Mouse (Mus musculus) embryo, embryonic 11 days (tissue): Measurements from ENCODE around the gene Slc30a7.

Experiments
- DNase-seq: peaks from one replicate; pipeline ENCODE4 v3.0.0-alpha.2; 2015

The Slc30a7 gene

DNA sequence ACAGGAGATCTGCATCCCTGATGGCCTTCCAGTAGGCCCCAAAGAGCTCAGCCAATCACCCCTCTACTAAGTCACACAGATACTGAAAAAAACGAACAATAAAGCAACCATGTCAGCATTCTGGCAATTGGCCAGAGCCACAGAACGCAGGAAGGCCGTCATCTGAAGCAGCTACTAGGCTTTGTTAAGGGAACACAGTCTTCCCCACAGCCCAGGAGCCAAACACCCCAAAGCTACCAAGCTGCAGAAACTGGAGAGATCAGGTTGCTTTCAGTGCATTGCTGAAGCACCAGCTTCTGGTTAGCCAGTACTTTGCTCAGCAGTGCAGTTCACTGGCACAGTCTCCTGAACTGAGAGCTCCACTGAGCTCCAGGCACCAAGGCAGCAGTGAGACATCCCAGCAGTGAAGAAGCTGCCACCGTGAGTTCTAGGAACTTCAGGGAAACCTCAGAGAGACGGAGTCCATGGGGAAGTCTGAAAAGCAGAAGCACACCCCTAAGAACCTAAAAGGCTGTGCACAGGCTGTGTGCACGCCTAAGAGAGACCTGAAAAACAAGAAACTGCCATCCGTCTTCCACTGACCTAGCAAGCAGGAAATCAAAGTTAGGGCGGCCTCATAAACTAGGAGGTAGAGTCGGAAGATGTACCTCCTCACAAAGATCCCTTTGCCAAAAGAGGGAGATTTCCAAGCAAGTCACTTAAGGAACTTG lies 21.9 kb downstream of the Slc30a7 start:
- DNase-seq, result no peak

- DNase-seq, result no peak
Measured at GRCm38 (mm10) chr3:115984653-115985052, 22.6 kb downstream of the Slc30a7 start.

DNA sequence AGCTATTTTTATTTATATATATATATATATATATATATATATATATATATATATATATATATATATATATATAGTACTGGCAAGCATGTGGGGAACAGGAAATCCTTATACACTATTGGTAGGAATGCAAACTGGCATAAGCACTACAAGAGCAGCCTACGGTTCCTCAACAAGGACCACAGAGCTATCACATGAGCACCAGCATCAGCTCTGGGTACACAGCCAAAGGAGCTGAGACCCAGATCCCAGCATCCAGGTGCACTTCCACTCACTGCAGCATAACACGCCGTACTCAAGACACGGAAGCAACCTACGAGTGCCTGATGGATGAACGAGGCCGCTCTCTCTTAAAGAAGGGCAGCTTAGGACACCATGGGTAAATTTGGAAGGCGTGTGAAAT lies 24.0 kb downstream of the Slc30a7 start:
- no peak for DNase-seq

- peak; percentile 61 for DNase-seq
Measured at GRCm38 (mm10) chr3:115979000-115979399, 28.2 kb downstream of the Slc30a7 start.

DNA sequence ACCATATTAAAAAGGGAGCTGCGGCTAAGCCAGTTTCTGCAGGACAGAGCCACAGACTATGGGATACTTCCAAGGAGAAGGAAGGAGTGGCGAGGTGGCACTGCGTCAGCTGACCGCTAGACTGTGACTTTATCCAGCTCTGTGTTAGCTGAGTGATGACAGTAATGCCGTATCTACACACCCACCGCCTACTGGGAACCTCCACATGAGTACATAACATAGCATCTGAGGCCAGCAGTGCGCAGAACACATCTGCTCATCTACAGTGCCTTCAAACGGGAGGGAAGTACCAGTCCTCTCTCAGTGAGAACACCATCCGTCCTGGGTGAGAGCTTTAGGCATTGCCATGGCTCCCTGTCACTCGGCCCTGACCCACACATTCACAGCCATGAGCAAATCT lies 32.2 kb downstream of the Slc30a7 start:
- no peak for DNase-seq

DNA sequence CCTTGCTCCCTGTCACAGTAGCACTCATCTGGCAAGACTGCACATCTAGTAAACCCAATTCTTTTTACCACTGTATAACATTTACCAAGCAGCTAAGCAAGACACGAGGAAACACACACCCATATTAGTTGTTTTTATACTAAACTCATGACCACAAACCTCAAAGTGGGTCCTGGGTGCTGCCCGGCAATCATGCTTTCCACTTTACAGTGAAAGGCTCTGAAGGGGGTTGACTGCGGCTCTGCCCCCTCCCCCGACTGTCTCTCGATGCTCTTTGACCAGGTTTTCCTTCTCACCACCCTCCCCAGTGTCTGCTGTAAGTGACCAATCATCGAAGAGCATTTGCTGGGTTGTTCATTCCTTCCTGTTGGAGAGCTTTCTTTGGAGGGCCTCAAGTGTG lies 33.0 kb downstream of the Slc30a7 start:
- DNase-seq, result no peak

- no peak for DNase-seq
Measured at GRCm38 (mm10) chr3:115971891-115972646, 35.1 kb downstream of the Slc30a7 start.

- no peak for DNase-seq
Measured at GRCm38 (mm10) chr3:115971045-115971785, 36.0 kb downstream of the Slc30a7 start.

GRCm38 (mm10) chr3:115968745-115969530 lies 38.3 kb downstream of the Slc30a7 start:
- DNase-seq, result no peak

DNA sequence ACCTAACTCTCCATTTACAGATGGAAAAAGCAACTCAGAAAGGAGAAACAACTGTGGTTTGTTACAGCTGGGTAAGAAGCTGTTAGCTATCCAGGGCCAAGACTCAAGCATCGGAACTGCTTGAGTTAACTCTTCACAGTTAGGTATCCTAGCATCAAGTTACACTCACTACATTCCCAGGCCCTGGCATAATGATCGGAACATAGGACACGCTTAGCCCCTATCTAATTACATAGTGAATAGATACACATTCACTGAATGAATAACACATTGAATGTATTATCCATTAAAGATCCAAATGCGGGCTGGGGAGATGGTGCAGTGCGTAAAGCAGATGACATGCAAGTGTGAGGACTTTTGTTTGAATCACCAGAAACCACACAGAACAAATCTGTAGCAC lies 43.1 kb downstream of the Slc30a7 start:
- no peak for DNase-seq

GRCm38 (mm10) chr3:115963597-115963996 lies 43.6 kb downstream of the Slc30a7 start:
- DNase-seq, result no peak

- DNase-seq, result peak; percentile 29
Measured at GRCm38 (mm10) chr3:115962028-115962415, 45.2 kb downstream of the Slc30a7 start.

- peak; percentile 7 for DNase-seq
Measured at GRCm38 (mm10) chr3:115961311-115962027, 45.7 kb downstream of the Slc30a7 start.

DNA sequence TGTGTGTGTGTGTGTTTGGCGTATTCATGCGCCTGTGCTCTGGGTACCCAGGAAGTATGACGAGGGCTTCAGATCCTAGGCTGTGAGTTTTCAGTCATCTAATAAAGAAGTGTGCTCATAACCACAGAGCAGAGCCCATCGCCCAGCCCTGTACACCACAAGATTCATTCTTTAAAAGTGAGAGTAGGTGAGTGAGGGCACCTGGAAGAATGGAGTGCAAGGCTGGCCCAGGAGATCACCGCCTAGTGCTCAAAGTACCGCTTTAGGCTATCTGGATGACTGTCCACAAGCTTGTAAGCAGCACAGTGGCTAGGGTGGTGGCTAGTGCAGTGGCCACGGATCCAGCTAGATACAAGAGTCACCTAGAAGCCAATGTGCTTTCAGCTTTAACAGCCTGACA lies 50.0 kb downstream of the Slc30a7 start:
- no peak for DNase-seq

GRCm38 (mm10) chr3:115953088-115953487 lies 54.1 kb downstream of the Slc30a7 start:
- no peak for DNase-seq

DNA sequence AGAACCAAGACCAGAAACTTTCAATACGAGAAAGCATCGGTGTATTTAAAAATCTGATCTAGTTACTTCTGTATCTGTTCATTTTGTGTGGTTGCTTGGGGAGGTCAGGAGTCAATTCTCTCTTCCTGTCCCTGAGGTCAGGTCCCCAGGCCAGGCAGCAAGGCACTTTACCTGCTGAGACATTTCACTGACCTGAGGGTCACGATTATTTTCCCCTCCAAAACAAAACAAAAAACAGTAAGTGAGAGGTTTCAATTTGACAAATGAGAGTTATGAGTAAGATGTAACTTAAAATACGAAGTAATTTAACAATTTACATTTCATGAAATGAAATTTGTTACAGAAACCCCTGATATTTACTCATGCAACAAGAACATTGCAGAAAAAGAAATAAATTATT lies 54.9 kb downstream of the Slc30a7 start:
- no peak for DNase-seq

- DNase-seq, result no peak
Measured at GRCm38 (mm10) chr3:115951221-115951620, 56.0 kb downstream of the Slc30a7 start.

DNA sequence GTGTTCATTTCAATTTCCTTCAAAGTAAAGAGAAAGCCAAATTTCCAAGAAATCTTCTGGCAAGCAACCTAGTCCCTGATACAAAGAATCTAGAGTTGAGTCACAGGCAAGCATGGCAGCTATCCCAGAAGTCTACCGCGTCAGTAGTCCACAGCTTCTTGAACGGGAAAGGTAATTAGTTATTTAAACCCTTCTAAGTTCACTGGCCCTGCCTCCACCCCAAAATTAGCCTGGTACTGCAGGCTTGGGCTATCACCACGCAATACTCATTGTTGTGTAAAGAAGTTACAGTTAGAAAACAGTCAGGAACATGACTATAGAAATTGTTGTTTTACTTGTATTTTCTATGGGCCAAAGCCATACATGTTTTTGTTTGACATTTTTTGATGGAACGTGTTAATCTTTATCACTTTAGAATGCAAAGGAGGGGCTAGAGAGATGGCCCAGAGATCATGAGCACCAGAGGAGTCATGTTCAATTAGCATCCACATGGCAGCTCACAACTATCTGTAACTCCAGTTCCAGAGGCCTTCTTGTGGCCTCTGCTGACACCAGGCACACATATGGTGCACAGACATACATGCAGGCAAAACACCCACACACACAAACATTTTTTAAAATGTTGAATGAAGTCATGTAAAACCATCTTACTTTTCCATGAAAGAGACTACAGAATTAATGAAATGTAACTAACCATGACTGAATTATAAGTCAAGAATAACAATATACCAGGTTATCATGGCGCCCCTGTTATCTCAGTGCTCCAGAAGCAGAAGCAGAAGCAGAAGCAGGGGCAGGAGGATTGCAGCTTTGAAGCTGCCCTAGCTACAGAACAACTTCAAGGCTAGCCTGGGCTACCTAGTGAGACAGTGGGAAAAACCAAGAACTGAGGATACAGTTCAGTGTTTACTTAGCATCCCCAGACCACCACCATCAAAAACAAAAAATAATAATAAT lies 57.0 kb downstream of the Slc30a7 start:
- no peak for DNase-seq

DNA sequence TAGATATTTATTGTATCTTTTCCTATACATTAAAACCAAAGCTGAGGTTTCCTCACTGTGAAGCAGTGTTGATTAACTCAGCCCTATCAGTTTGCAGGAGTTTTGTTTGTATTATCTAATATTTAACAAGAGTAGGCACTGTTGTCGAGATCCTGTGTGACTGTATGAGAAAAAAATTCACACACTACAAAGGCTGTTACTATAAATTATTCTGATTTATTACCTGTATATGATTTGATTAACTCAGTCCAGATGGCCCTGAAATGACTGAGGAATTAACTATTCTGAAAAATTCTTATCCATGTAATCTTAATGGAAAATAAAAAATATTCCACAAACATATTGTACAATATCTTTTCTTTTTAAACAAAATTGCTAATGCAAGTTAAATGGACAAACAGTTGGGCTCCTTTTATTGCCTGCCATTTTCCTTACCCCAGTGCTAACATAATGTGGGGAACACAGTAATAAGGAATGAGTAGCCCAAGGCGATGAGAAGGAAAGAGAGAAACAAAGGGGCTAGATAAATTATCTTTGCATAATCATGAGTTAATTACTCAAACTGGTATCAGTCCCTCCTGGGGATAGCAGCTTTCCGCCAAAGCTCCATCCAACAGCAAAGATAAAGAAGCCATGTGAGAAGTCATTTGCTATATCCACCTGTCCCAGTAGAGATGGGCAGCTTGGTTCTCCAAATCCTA lies 57.8 kb downstream of the Slc30a7 start:
- DNase-seq, result no peak

- DNase-seq, result no peak
Measured at GRCm38 (mm10) chr3:115946272-115946671, 60.9 kb downstream of the Slc30a7 start.
